Mouse (Mus musculus): ENCODE measurements around the gene Agtpbp1.

DNA sequence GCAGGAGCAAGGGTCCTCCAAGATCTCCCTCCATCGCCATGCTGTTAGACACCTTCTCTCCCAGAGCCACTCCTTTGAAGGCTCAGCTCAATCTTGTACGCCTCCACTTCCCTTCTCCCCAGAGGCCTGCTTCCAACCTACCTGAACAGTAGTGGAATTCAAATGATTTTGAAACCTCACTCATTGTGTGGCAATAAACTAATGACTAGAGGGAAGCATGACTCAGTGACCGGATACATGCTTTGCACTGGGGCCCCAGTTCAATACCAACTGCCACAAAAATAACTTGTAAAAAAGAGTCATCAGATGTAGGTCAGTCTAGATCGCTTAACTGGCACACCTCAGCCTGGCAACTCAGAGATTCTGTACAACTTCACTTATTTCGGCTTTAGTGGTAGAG, 26.3 kb downstream of the Agtpbp1 start:
- no peak for TF ChIP-seq MAZ (IDR thresholded peaks at IDR 0.05; ENCODE audit: low read depth, low read length)
- TF ChIP-seq POLR2A (IDR thresholded peaks at IDR 0.05; ENCODE audit: control insufficient read depth in 1 of 2, insufficient read depth in 1 of 2, low read depth in 1 of 2, low read length in 2 of 2, poor library complexity in 1 of 2), result no peak
- no peak for TF ChIP-seq ETS1 (IDR thresholded peaks at IDR 0.05; ENCODE audit: low read depth, low read length)
- TF ChIP-seq E2F4 (IDR thresholded peaks at IDR 0.05; ENCODE audit: borderline replicate concordance, low read depth, low read length), result no peak
- TF ChIP-seq CTCF (IDR thresholded peaks at IDR 0.05 in 2 of 3, conservative IDR thresholded peaks at IDR 0.05 in 1 of 3; ENCODE audit: control insufficient read depth in 1 of 3, insufficient read depth in 1 of 3, low read depth in 2 of 3, low read length in 3 of 3, poor library complexity in 1 of 3, severe bottlenecking in 1 of 3), result no peak
- no peak for TF ChIP-seq NELFE (IDR thresholded peaks at IDR 0.05; ENCODE audit: low read depth, low read length)
- TF ChIP-seq CHD1 (IDR thresholded peaks at IDR 0.05; ENCODE audit: low read depth, low read length), result no peak
- no peak for TF ChIP-seq RAD21 (IDR thresholded peaks at IDR 0.05; ENCODE audit: low read depth, low read length)
- no peak for TF ChIP-seq POLR2AphosphoS2 (IDR thresholded peaks at IDR 0.05; ENCODE audit: low read length)
- no peak for TF ChIP-seq ZC3H11A (IDR thresholded peaks at IDR 0.05; ENCODE audit: low read depth, low read length)
- no peak for TF ChIP-seq ELF1 (IDR thresholded peaks at IDR 0.05; ENCODE audit: low read depth, low read length)
- no peak for TF ChIP-seq ZKSCAN1 (IDR thresholded peaks at IDR 0.05; ENCODE audit: low read depth, low read length)
- no peak for TF ChIP-seq TAL1 (IDR thresholded peaks at IDR 0.05; ENCODE audit: low read length)
- no peak for TF ChIP-seq BHLHE40 (IDR thresholded peaks at IDR 0.05; ENCODE audit: borderline replicate concordance, low read depth, low read length)
